Mouse (Mus musculus) kidney, postnatal 0 days (tissue): ENCODE results near the gene Uspl1. TPM values are rescaled to one million over a fixed set of nuclear protein-coding genes. Genes with fewer than 3 reads are reported as not detected.
A peak's percentile ranks its signal among the peaks of the same experiment; 100 is the strongest.

Experiments
- ATAC-seq: fragments of 200-750 bp; cut with Nextera tagmentation; replicated peaks from 2 replicates; pipeline ENCODE4 v1.8.0; 2017; ENCODE audit warnings: low read depth, moderate number of reproducible peaks, moderate TSS enrichment, moderate library complexity; ENCODE audit not compliant: low FRiP score
- DNase-seq: peaks from one replicate; pipeline ENCODE4 v3.0.0-alpha.2; 2016; ENCODE audit warnings: low spot score
- H3K27ac ChIP-seq: fragments of 300-500 bp; sonication (generic); 2 replicates; pipeline ENCODE4 v1.5.1; 2014; ENCODE audit warnings: mild to moderate bottlenecking
- H3K27me3 ChIP-seq: fragments of 300-500 bp; sonication (generic); 2 replicates; pipeline ENCODE4 v1.6.1; 2014; ENCODE audit warnings: low read length, mixed read lengths; ENCODE audit not compliant: insufficient read depth
- H3K36me3 ChIP-seq: fragments of 300-500 bp; sonication (generic); 2 replicates; pipeline ENCODE4 v1.6.1; 2014; ENCODE audit warnings: low read length, mixed read lengths; ENCODE audit not compliant: insufficient read depth
- H3K4me1 ChIP-seq: fragments of 300-500 bp; sonication (generic); replicated peaks from 2 replicates; pipeline ENCODE4 v1.6.1; 2014; ENCODE audit warnings: antibody characterized with exemption, low read length, mixed read lengths; ENCODE audit not compliant: insufficient read depth
- H3K4me2 ChIP-seq: fragments of 300-500 bp; sonication (generic); 2 replicates; pipeline ENCODE4 v1.6.1; 2014; ENCODE audit warnings: mild to moderate bottlenecking, low read length, moderate library complexity, mixed read lengths
- H3K4me3 ChIP-seq: fragments of 300-500 bp; sonication (generic); replicated peaks from 2 replicates; pipeline ENCODE4 v1.5.1; 2014; ENCODE audit warnings: low read depth, low read length
- H3K9ac ChIP-seq: fragments of 300-500 bp; sonication (generic); 2 replicates; pipeline ENCODE4 v1.6.1; 2014; ENCODE audit warnings: low read depth, low read length
- H3K9me3 ChIP-seq: fragments of 300-500 bp; sonication (generic); replicated peaks from 2 replicates; pipeline ENCODE4 v1.6.1; 2016; ENCODE audit warnings: low read length, inconsistent platforms, mixed read lengths
- CTCF ChIP-seq: IDR thresholded peaks from 2 replicates; pipeline ENCODE4 v1.5.1; 2016; ENCODE audit warnings: antibody characterized with exemption, low read depth, mild to moderate bottlenecking, moderate library complexity
- WGBS: fragments of 180-500 bp; shearing (Covaris S2); extraction: QIAGEN DNeasy Blood & Tissue Kit; methylation state at CpG from one replicate; pipeline ENCODE4 v1.1.7; 2014; 5-methylcytosine and 5-hydroxymethylcytosine counted together
- polyA plus RNA-seq: library from polyadenylated mRNA; unstranded; fragments of >200 nt; fragmentation: Nextera tagmentation; extraction: Ambion mirVana; gene quantifications from 2 replicates; pipeline ENCODE4 v1.2.1, GENCODE M21; 2015

The Uspl1 gene
- polyA plus RNA-seq, 1 experiment from 2014 or later: 29.2 TPM

DNA sequence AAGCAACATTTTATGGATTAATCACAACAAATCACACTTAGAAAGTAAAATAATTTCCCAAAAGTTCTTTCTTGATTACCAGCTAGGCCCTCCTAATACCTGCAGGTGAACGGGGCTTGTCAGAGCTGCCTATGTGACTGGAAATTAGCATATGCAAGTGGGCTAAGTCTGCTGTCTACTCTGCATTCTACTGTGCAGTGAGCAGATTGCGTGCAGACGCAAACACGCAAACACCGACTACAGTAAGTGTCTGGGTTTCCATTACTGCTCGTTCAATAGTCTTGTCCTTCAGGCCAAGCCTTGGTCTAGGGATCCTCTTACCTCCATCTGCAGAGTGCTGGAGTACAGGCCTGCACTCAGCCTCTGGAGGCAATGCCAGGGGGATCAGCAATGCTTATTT lies 8.4 kb upstream of the Uspl1 start:
- DNase-seq (no peak), ATAC-seq (no peak)
- WGBS: 88% methylated on average over 6 of the region's 6 CpGs
- no peak overlapping the region for H3K4me2 ChIP-seq
- H3K4me3 ChIP-seq: no peak overlapping the region
- no peak overlapping the region for H3K27ac ChIP-seq
- H3K27me3 ChIP-seq: no peaks in the 10 kb centered on the region
- no peaks in the 10 kb centered on the region for H3K4me1 ChIP-seq
- no peak for TF ChIP-seq CTCF
- no peaks in the 10 kb centered on the region for H3K9me3 ChIP-seq
- H3K9ac ChIP-seq: no peak overlapping the region
- no peaks in the 10 kb centered on the region for H3K36me3 ChIP-seq

DNA sequence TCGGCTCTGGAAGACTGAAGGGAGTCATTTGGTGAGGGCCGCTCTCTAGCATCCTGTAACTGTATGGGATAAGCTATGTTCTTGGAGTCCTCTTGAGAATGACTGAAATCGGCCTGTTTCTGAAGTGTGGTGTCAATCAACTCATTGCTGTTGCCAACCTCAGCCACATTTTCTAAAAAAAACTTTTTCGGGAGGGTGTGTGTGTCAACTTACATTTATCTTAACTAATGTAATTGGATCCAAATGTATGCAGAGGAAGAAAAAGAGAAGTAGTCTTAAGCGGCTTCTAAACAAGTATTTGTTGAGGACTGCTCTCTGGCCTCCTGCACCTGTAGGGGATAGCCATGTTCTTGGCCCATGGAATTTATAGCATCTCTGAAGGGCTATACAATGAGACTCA lies 6.1 kb upstream of the Uspl1 start:
- Histone ChIP-seq H3K36me3 (no peaks in the 10 kb centered on the region), H3K4me3 (no peak overlapping the region), H3K4me2 (no peak overlapping the region), H3K9me3 (no peaks in the 10 kb centered on the region), H3K27ac (no peak overlapping the region), H3K9ac (no peak overlapping the region), H3K4me1 (no peaks in the 10 kb centered on the region), H3K27me3 (no peaks in the 10 kb centered on the region)
- TF ChIP-seq CTCF: no peak
- 77% methylated on average over 5 of the region's 5 CpGs for WGBS
- ATAC-seq (no peak), DNase-seq (no peak)

DNA sequence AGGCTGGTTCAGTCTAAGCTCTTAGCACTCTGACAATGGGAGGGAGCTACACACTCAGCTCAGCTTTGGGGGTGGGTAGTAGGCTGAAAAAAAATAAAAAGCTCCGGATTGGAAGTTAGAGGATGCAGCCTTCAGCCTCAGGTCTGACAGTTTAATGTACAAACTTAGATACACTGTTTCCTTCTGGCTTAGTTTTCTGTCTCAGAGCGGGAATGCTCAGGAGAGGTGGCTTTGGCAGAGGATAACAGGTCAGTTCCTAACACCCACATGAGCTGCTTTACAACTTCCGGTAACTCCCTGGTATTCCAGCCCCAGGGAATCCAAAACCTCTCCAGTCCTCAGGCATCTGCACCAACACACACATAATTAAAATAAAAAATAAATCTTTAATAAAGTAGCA lies 4.3 kb upstream of the Uspl1 start:
- Histone ChIP-seq H3K9me3 (no peaks in the 10 kb centered on the region), H3K27ac (peak overlapping the region; percentile 6; the same call in 1 of the 2 replicates), H3K4me1 (no peaks in the 10 kb centered on the region), H3K9ac (no peak overlapping the region), H3K27me3 (no peaks in the 10 kb centered on the region), H3K4me3 (no peak overlapping the region), H3K4me2 (no peak overlapping the region), H3K36me3 (no peaks in the 10 kb centered on the region)
- ATAC-seq (no peak), DNase-seq (peak; percentile 73)
- WGBS: 35% methylated on average over 3 of the region's 3 CpGs
- TF ChIP-seq CTCF: no peak

DNA sequence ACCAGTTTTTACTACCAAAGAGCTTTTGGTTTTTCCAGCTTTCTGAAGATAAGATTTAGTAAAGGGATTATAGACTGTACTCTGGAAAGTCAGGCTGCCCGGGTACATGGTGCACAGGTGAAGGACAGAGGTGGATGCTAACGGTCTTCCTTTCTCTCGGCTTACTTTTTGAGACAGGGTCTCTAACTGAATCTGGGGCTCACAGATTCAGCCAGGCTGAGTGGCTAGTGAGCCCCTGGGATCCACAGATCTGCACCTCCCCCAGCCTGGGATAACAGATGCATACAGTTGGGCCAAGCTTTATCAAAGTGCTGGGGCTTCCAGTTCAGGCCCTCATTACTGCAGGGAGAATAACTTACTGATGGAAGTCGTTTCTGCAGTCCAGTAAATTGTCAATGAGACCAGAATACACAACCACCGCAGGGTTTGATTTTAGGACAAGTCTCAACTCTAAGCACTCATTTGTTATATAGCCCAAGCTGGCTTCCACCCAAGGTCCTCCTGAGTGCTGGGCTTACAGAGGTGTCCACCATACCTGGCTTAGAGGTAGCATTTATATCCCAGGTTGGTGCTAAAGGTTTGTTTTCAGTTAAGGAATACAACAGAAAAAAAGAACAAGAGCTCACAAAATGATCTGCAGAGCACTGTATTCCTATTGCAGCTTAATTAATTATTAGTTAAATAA lies 1.8 kb upstream of the Uspl1 start:
- Histone ChIP-seq H3K4me1 (peaks cover 12% of the 10 kb centered on the region), H3K9me3 (no peaks in the 10 kb centered on the region), H3K27me3 (no peaks in the 10 kb centered on the region), H3K4me3 (no peak overlapping the region), H3K36me3 (no peaks in the 10 kb centered on the region), H3K4me2 (no peak overlapping the region), H3K27ac (no peak overlapping the region), H3K9ac (no peak overlapping the region)
- no peak for DNase-seq
- no peak for ATAC-seq
- no peak for TF ChIP-seq CTCF
- WGBS: 79% methylated on average over 5 of the region's 5 CpGs

DNA sequence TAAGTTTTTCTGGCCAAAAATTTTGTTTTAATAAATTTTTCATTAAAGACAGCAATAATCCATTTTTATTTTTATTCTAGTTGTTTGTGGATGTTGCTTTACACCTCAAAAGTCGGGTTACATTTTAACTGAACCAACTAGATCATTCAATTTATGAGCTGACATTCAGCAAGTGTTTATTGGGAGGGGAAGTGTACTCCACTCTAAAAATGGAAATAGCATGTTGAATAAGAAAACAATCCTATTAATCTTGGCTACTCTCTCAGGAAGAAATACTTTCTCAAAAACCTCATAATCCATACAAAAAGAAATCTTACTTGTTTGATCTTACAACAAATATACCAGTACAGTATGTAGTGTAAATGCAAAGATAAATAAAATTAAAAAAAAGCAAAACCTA lies 1.0 kb upstream of the Uspl1 start:
- Histone ChIP-seq H3K27ac (peak overlapping the region; percentile 95), H3K27me3 (no peaks in the 10 kb centered on the region), H3K9ac (no peak overlapping the region; the same call in 1 of the 2 replicates), H3K36me3 (no peaks in the 10 kb centered on the region), H3K4me1 (peaks cover 12% of the 10 kb centered on the region), H3K9me3 (no peaks in the 10 kb centered on the region), H3K4me3 (peak overlapping the region; percentile 61), H3K4me2 (peak overlapping the region; percentile 64)
- ATAC-seq (no peak), DNase-seq (peak; percentile 18)
- 12% methylated on average over 1 of the region's 1 CpGs for WGBS
- TF ChIP-seq CTCF: no peak

DNA sequence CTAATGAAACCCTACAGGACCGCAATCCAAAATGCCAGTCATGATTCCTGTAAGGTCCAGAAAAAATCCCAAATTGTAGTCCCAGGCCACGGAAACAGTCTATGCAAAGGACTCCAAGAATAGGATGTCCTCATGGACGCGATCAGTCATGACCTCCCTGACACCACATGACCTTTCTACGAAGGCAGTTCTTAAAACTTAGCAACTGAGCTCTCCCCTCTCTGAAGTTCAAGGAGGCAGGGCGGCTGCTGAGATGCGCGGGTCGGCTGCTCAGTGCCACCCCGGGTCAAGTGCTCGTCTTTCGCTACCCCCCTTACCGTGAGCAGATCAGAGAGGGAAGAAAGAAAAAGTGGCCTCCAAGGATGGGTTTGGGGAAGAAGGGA lies 438 bp upstream of the Uspl1 start:
- Histone ChIP-seq H3K27me3 (no peaks in the 10 kb centered on the region), H3K9me3 (no peaks in the 10 kb centered on the region), H3K4me1 (peaks cover 12% of the 10 kb centered on the region), H3K4me3 (peak overlapping the region; percentile 61), H3K27ac (peak overlapping the region; percentile 95), H3K9ac (peak overlapping the region; percentile 79), H3K36me3 (no peaks in the 10 kb centered on the region), H3K4me2 (peak overlapping the region; percentile 64)
- WGBS: under 1% methylated on average over 13 of the region's 13 CpGs
- TF ChIP-seq CTCF: no peak
- no peak for ATAC-seq
- peak; percentile 85 for DNase-seq

DNA sequence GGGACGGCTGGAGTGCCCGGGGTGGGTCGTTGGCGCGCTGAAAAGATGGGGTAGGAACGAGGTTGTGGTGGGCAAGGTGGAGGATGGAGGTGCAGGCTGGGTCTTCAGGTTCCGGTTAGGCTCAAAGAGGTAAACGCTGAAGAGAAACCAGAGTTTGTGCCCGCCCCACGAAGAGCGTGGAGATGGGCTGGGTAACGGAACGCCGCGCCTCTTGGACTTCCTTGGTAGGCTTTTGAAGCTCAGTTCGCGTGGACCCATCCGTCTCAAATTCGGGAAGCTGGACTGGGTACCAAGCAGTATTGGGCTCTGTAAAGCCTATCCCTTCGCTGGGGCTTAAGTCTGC lies 665 bp downstream of the Uspl1 start:
- DNase-seq (peak; percentile 50), ATAC-seq (no peak)
- Histone ChIP-seq H3K9ac (peak overlapping the region; percentile 83), H3K27me3 (no peaks in the 10 kb centered on the region), H3K36me3 (peaks cover 8% of the 10 kb centered on the region; the same call in 1 of the 2 replicates), H3K4me2 (peak overlapping the region; percentile 72), H3K27ac (peak overlapping the region; percentile 82), H3K9me3 (no peaks in the 10 kb centered on the region), H3K4me3 (peak overlapping the region; percentile 82), H3K4me1 (peaks cover 12% of the 10 kb centered on the region)
- no peak for TF ChIP-seq CTCF
- WGBS: under 1% methylated on average over 20 of the region's 20 CpGs
